In genomic region chr10:67247145-67247544, GRCm38 (mm10) we compare ENCODE assay signal across 8 mouse cellular contexts. TPM values are rescaled to one million over a fixed set of nuclear protein-coding genes. Genes with fewer than 3 reads are reported as not detected.
A peak's percentile ranks its signal among the peaks of the same experiment; 100 is the strongest.
DNase-seq lines count a peak whose midpoint lies in the region; ATAC-seq and TF ChIP-seq lines count a peak whose summit lies in the region.
"Had no signal": no experiment of that assay in that cellular context is flagged by ENCODE, and none has a peak within 500 bp of the region (broad histone marks: within the 10 kb centered on the region; RNA-seq: fewer than 3 reads in every experiment).

No protein-coding gene starts in this region.

- in situ Hi-C loops in CH12.LX (cut with MboI; ENCODE audit: low pct_ligation_motif_present, low pct_unique_long_range_greater_than_20kb, low sequenced_read_pairs) = no loop called here

- dilution Hi-C loops in CH12.LX (cut with MboI; ENCODE audit: extremely low pct_ligation_motif_present, extremely low pct_unique_long_range_greater_than_20kb, low sequenced_read_pairs) = no loop called here

- H3K79me2 ChIP-seq in CH12.LX (replicated peaks; ENCODE audit: control insufficient read depth, extremely low read depth, insufficient read depth, poor library complexity, severe bottlenecking) = peaks cover 30% of the 10 kb centered on the region

- no peaks in the 10 kb centered on the region for H3K9me3 ChIP-seq in hindbrain, embryonic 11.5 days (ENCODE audit: control insufficient read depth, low read length)
- H3K9me3 ChIP-seq in hindbrain, embryonic 16.5 days (ENCODE audit: control insufficient read depth, low read length) = no peaks in the 10 kb centered on the region
- no peaks in the 10 kb centered on the region for H3K9me3 ChIP-seq in CH12.LX (replicated peaks; ENCODE audit: low read length)
- H3K9me3 ChIP-seq in liver, embryonic 14.5 days (ENCODE audit: control insufficient read depth, low read length) = no peaks in the 10 kb centered on the region
- H3K9me3 ChIP-seq: heart, embryonic 15.5 days had no signal

- peak; percentile 65 for DNase-seq in hindbrain, embryonic 11.5 days (ENCODE audit: low spot score)
- DNase-seq in 416B (ENCODE audit: low read depth) = peak; percentile 63
- peak; percentile 65 for DNase-seq in CH12.LX (ENCODE audit: extremely low read depth)
- DNase-seq in liver, embryonic 14.5 days (ENCODE audit: low read depth in 3 of 3, low spot score in 3 of 3) = peak; percentile 26 to 32 (median 30)
- DNase-seq in spleen, postnatal 14 days (ENCODE audit: low spot score in 2 of 2) = peak; percentile 11 to 53

- no peaks in the 10 kb centered on the region for H3K27me3 ChIP-seq in hindbrain, embryonic 11.5 days (ENCODE audit: control insufficient read depth, insufficient read depth, low read length)
- no peaks in the 10 kb centered on the region for H3K27me3 ChIP-seq in hindbrain, embryonic 16.5 days (replicated peaks; ENCODE audit: control insufficient read depth, insufficient read depth, low read length)
- H3K27me3 ChIP-seq in CH12.LX (replicated peaks) = no peaks in the 10 kb centered on the region
- H3K27me3 ChIP-seq in liver, embryonic 14.5 days (ENCODE audit: control insufficient read depth, insufficient read depth, low read length) = no peaks in the 10 kb centered on the region
- H3K27me3 ChIP-seq: heart, embryonic 15.5 days had no signal

- no peak overlapping the region for H3K4me3 ChIP-seq in hindbrain, embryonic 11.5 days (ENCODE audit: low read depth, low read length)
- no peak overlapping the region for H3K4me3 ChIP-seq in hindbrain, embryonic 16.5 days (ENCODE audit: low read length)
- no peak overlapping the region for H3K4me3 ChIP-seq in CH12.LX (replicated peaks in 1 of 3; ENCODE audit: low read depth in 2 of 3, low read length in 2 of 3, poor library complexity in 1 of 3)
- no peak overlapping the region for H3K4me3 ChIP-seq in cortical plate, adult 2 months (ENCODE audit: insufficient read depth, low read length)
- H3K4me3 ChIP-seq in liver, embryonic 14.5 days (ENCODE audit: insufficient read depth in 1 of 2, low read depth in 2 of 2, low read length in 2 of 2) = no peak overlapping the region
- H3K4me3 ChIP-seq: heart, embryonic 15.5 days had no signal

- no peaks in the 10 kb centered on the region for H3K4me1 ChIP-seq in hindbrain, embryonic 11.5 days (replicated peaks; ENCODE audit: control insufficient read depth, insufficient read depth, low read length)
- H3K4me1 ChIP-seq in hindbrain, embryonic 16.5 days (ENCODE audit: control insufficient read depth, insufficient read depth, low read depth, low read length) = no peaks in the 10 kb centered on the region
- H3K4me1 ChIP-seq in CH12.LX (ENCODE audit: control insufficient read depth in 1 of 2, insufficient read depth in 2 of 2) = no peaks in the 10 kb centered on the region
- H3K4me1 ChIP-seq in cortical plate, adult 2 months (ENCODE audit: control insufficient read depth, insufficient read depth, low read length) = peaks cover 9% of the 10 kb centered on the region
- H3K4me1 ChIP-seq in liver, embryonic 14.5 days (replicated peaks; ENCODE audit: control insufficient read depth in 2 of 2, insufficient read depth in 2 of 2, low read length in 1 of 2) = no peaks in the 10 kb centered on the region

- TF ChIP-seq RAD21 in CH12.LX (IDR thresholded peaks at IDR 0.05; ENCODE audit: low read depth, low read length) = peak; percentile 45

- peak; percentile 67 to 82 for TF ChIP-seq CTCF in CH12.LX (conservative IDR thresholded peaks at IDR 0.05 in 1 of 2, IDR thresholded peaks at IDR 0.05 in 1 of 2; ENCODE audit: low read depth in 2 of 2, low read length in 2 of 2)
- peak; percentile 36; the same call in 1 of the 2 replicates for TF ChIP-seq CTCF in cortical plate, adult 2 months (IDR thresholded peaks at IDR 0.05; ENCODE audit: extremely low read depth, insufficient read depth, low read length)
- peak; percentile 88 for TF ChIP-seq CTCF in liver, embryonic 14.5 days (IDR thresholded peaks at IDR 0.05; ENCODE audit: low read depth)

- no peak for TF ChIP-seq EP300 in CH12.LX (IDR thresholded peaks at IDR 0.05; ENCODE audit: low read length)
- TF ChIP-seq EP300 in liver, embryonic 14.5 days (IDR thresholded peaks at IDR 0.05; ENCODE audit: low read depth) = no peak

- H3K9ac ChIP-seq in hindbrain, embryonic 11.5 days (ENCODE audit: low read depth, low read length) = no peak overlapping the region
- no peak overlapping the region for H3K9ac ChIP-seq in hindbrain, embryonic 16.5 days (ENCODE audit: low read depth, low read length)
- H3K9ac ChIP-seq in CH12.LX (ENCODE audit: insufficient read depth, low read depth) = no peak overlapping the region
- H3K9ac ChIP-seq in liver, embryonic 14.5 days (replicated peaks) = no peak overlapping the region
- H3K9ac ChIP-seq: heart, embryonic 15.5 days had no signal

- WGBS in hindbrain, embryonic 11.5 days = 95% methylated on average over 4 of the region's 4 CpGs
- WGBS in hindbrain, embryonic 16.5 days = 86% methylated on average over 4 of the region's 4 CpGs
- 73% methylated on average over 4 of the region's 4 CpGs for WGBS in liver, embryonic 14.5 days (ENCODE audit: insufficient replicate concordance)

- ATAC-seq in hindbrain, embryonic 11.5 days (ENCODE audit: low FRiP score) = no peak
- ATAC-seq in hindbrain, embryonic 16.5 days = no peak
- ATAC-seq in liver, embryonic 14.5 days (ENCODE audit: insufficient read depth) = no peak

- no peak overlapping the region for H3K27ac ChIP-seq in hindbrain, embryonic 11.5 days (ENCODE audit: low read depth, low read length)
- no peak overlapping the region for H3K27ac ChIP-seq in hindbrain, embryonic 16.5 days (ENCODE audit: low read depth, low read length)
- H3K27ac ChIP-seq in CH12.LX (ENCODE audit: insufficient read depth, low read depth) = no peak overlapping the region
- H3K27ac ChIP-seq in cortical plate, adult 2 months (ENCODE audit: insufficient read depth, low read length) = no peak overlapping the region
- H3K27ac ChIP-seq in liver, embryonic 14.5 days = no peak overlapping the region
- H3K27ac ChIP-seq: heart, embryonic 15.5 days had no signal

- no peak for TF ChIP-seq POLR2A in CH12.LX (IDR thresholded peaks at IDR 0.05; ENCODE audit: low read depth, low read length)
- TF ChIP-seq POLR2A in cortical plate, adult 2 months (IDR thresholded peaks at IDR 0.05; ENCODE audit: extremely low read depth, insufficient read depth, low read length) = no peak

- H3K36me3 ChIP-seq in hindbrain, embryonic 11.5 days (ENCODE audit: control insufficient read depth, insufficient read depth, low read length) = peaks cover 9% of the 10 kb centered on the region; the same call in 1 of the 2 replicates
- peaks cover 14% of the 10 kb centered on the region for H3K36me3 ChIP-seq in hindbrain, embryonic 16.5 days (ENCODE audit: control insufficient read depth, insufficient read depth, low read length)
- peaks cover 68 to 93% of the 10 kb centered on the region in 2 experiments for H3K36me3 ChIP-seq in CH12.LX (replicated peaks in 1 of 2; ENCODE audit: control insufficient read depth in 1 of 2, insufficient read depth in 1 of 2, low read length in 1 of 2)
- H3K36me3 ChIP-seq in liver, embryonic 14.5 days (replicated peaks; ENCODE audit: control insufficient read depth, insufficient read depth, low read depth) = peaks cover 19% of the 10 kb centered on the region

- no peak overlapping the region for H3K4me2 ChIP-seq in hindbrain, embryonic 11.5 days (replicated peaks; ENCODE audit: low read depth, low read length)
- no peak overlapping the region for H3K4me2 ChIP-seq in hindbrain, embryonic 16.5 days (ENCODE audit: low read length)
- no peak overlapping the region for H3K4me2 ChIP-seq in CH12.LX (ENCODE audit: insufficient read depth, low read depth, poor library complexity, severe bottlenecking)
- no peak overlapping the region for H3K4me2 ChIP-seq in liver, embryonic 14.5 days (ENCODE audit: low read depth)
- H3K4me2 ChIP-seq: heart, embryonic 15.5 days had no signal

TF ChIP-seq in CH12.LX, 34 proteins besides CTCF, POLR2A, EP300 and RAD21:
- TF ChIP-seq SMC3 (IDR thresholded peaks at IDR 0.05; ENCODE audit: low read depth, low read length) = peak; percentile 62
- TF ChIP-seq CHD2 (IDR thresholded peaks at IDR 0.05; ENCODE audit: low read length) = no peak
TF ChIP-seq in CH12.LX: peak in this region for 1.

RNA-seq across cellular contexts. Expression of gene Nrbf2, which starts 38.0 kb away (rescaled TPM):
- polyA plus RNA-seq in hindbrain, embryonic 11.5 days (2014; fragmentation: Nextera tagmentation; extraction: Ambion mirVana) = 49.5 and 51.5 TPM in 2 replicates
- 38.5 and 40.6 TPM in 2 replicates for polyA plus RNA-seq in hindbrain, embryonic 16.5 days (2015; fragmentation: Nextera tagmentation; extraction: Ambion mirVana)
- total RNA-seq in CH12.LX (2012; rRNA removed) (17.8 and 18.8 TPM in 2 replicates), CH12.LX (2014; rRNA removed) (16.6 and 16.9 TPM in 2 replicates)
- polyA plus RNA-seq in CH12.LX (2012; ENCODE audit: insufficient read length, low read depth) = 28.9 and 33.0 TPM in 2 replicates
- 20.2 and 21.5 TPM in 2 replicates for polyA plus RNA-seq in cortical plate, adult 2 months (2012; rRNA removed)
- 3.4 and 5.5 TPM in 2 replicates for polyA plus RNA-seq in liver, embryonic 14.5 days (2012; rRNA removed)
- polyA plus RNA-seq in liver, embryonic 14.5 days (2014; fragmentation: Nextera tagmentation; extraction: Ambion mirVana) = 15.0 and 15.5 TPM in 2 replicates

Comparison
In these comparisons a context has a peak if more than half of its experiments do, and no peak if none do; other contexts are left out.
1. CTCF ChIP-seq: peak in every context shown above with its lines; median percentile 88 in liver, embryonic 14.5 days; 74 in CH12.LX; 36 in cortical plate, adult 2 months.